Mouse (Mus musculus) kidney, adult 2 months (tissue): ENCODE results near the gene Mst1. TPM values are rescaled to one million over a fixed set of nuclear protein-coding genes. Genes with fewer than 3 reads are reported as not detected.

Experiments
- DNase-seq: peaks from one replicate; pipeline ENCODE4 v3.0.0; 2021
- H3K27ac ChIP-seq: fragments of 200-500 bp; 2 replicates; pipeline ENCODE4 v1.5.1; 2012; ENCODE audit warnings: low read depth, low read length, control low read depth, inconsistent platforms; ENCODE audit not compliant: insufficient read depth
- H3K27me3 ChIP-seq: fragments of 200-500 bp; replicated peaks from 2 replicates; pipeline ENCODE4 v1.6.1; 2012; ENCODE audit warnings: mild to moderate bottlenecking, moderate library complexity, low read length, inconsistent platforms; ENCODE audit not compliant: control insufficient read depth, insufficient read depth
- H3K36me3 ChIP-seq: fragments of 200-500 bp; 2 replicates; pipeline ENCODE4 v1.6.1; 2012; ENCODE audit warnings: mild to moderate bottlenecking, moderate library complexity, low read length, inconsistent platforms; ENCODE audit not compliant: control insufficient read depth, insufficient read depth
- H3K4me1 ChIP-seq: fragments of 200-500 bp; 2 replicates; pipeline ENCODE4 v1.6.1; 2011; ENCODE audit warnings: low read length; ENCODE audit not compliant: control insufficient read depth, insufficient read depth
- H3K4me3 ChIP-seq: fragments of 200-500 bp; 2 replicates; pipeline ENCODE4 v1.5.1; 2011; ENCODE audit warnings: mild to moderate bottlenecking, low read depth, low read length, control low read depth; ENCODE audit not compliant: insufficient read depth
- CTCF ChIP-seq: fragments of 200-500 bp; conservative IDR thresholded peaks from 2 replicates; pipeline ENCODE4 v1.5.1; 2011; ENCODE audit warnings: low read depth, mild to moderate bottlenecking, control low read depth, low read length, moderate library complexity, mixed read lengths; ENCODE audit not compliant: insufficient read depth, insufficient read length
- POLR2A ChIP-seq: fragments of 200-500 bp; IDR thresholded peaks from one replicate; pipeline ENCODE4 v1.6.1; 2011; ENCODE audit warnings: low read depth, low read length, control low read depth
- WGBS: fragments of 180-500 bp; shearing (Covaris S2); methylation state at CpG from one replicate; pipeline ENCODE4 v1.1.7; 2018; 5-methylcytosine and 5-hydroxymethylcytosine counted together
- polyA plus RNA-seq: library from polyadenylated mRNA; depleted of rRNA; stranded (reverse); fragments of >200 nt; gene quantifications from 2 replicates; pipeline ENCODE4 v1.2.3, GENCODE M21; 2012

Mst1 gene
- polyA plus RNA-seq, 1 experiment = 0.39 TPM

- WGBS = 58% methylated on average over 5 of the region's 5 CpGs
- TF ChIP-seq POLR2A = no peak
- TF ChIP-seq CTCF = no peak
- Histone ChIP-seq H3K27ac (no peak overlapping the region), H3K4me3 (no peak overlapping the region), H3K27me3 (no peaks in the 10 kb centered on the region), H3K4me1 (0 out of 2 replicates have a peak, but pooled peaks cover 4% of the 10 kb centered on the region), H3K36me3 (peaks cover 3% of the 10 kb centered on the region)
- DNase-seq = no peak
Observed at GRCm38 (mm10) chr9:108057262-108057562, 23.0 kb upstream of the Mst1 start.

- Histone ChIP-seq H3K4me3 (no peak overlapping the region), H3K36me3 (peaks cover 3% of the 10 kb centered on the region), H3K4me1 (0 out of 2 replicates have a peak, but pooled peaks cover under 1% of the 10 kb centered on the region), H3K27me3 (no peaks in the 10 kb centered on the region), H3K27ac (no peak overlapping the region)
- DNase-seq = no peak
- 96% methylated on average over 9 of the region's 9 CpGs for WGBS
- TF ChIP-seq CTCF (no peak), POLR2A (no peak)
Observed at GRCm38 (mm10) chr9:108058291-108058690, 21.9 kb upstream of the Mst1 start.

- Histone ChIP-seq H3K36me3 (no peaks in the 10 kb centered on the region), H3K27me3 (no peaks in the 10 kb centered on the region), H3K4me3 (no peak overlapping the region), H3K27ac (no peak overlapping the region), H3K4me1 (no peaks in the 10 kb centered on the region)
- 92% methylated on average over 3 of the region's 3 CpGs for WGBS
- no peak for DNase-seq
- no peak for TF ChIP-seq POLR2A
- no peak for TF ChIP-seq CTCF
Observed at GRCm38 (mm10) chr9:108062142-108062541, 18.1 kb upstream of the Mst1 start.

GRCm38 (mm10) chr9:108063361-108063760 is 16.9 kb upstream of the Mst1 start:
- Histone ChIP-seq H3K27ac (no peak overlapping the region), H3K36me3 (no peaks in the 10 kb centered on the region), H3K27me3 (no peaks in the 10 kb centered on the region), H3K4me1 (no peaks in the 10 kb centered on the region), H3K4me3 (no peak overlapping the region)
- no peak for DNase-seq
- no peak for TF ChIP-seq POLR2A
- TF ChIP-seq CTCF = no peak
- WGBS = 82% methylated on average over 12 of the region's 12 CpGs

GRCm38 (mm10) chr9:108065491-108066011 is 14.7 kb upstream of the Mst1 start:
- no peak overlapping the region for H3K4me3 ChIP-seq
- H3K27me3 ChIP-seq = no peaks in the 10 kb centered on the region
- H3K27ac ChIP-seq = no peak overlapping the region
- TF ChIP-seq POLR2A (no peak), CTCF (peak; percentile 73)
- H3K36me3 ChIP-seq = no peaks in the 10 kb centered on the region
- peak; percentile 68 for DNase-seq
- 41% methylated on average over 5 of the region's 5 CpGs for WGBS
- no peaks in the 10 kb centered on the region for H3K4me1 ChIP-seq

- TF ChIP-seq CTCF (no peak), POLR2A (no peak)
- 84% methylated on average over 7 of the region's 7 CpGs for WGBS
- no peak overlapping the region for H3K4me3 ChIP-seq
- H3K27me3 ChIP-seq = no peaks in the 10 kb centered on the region
- H3K36me3 ChIP-seq = no peaks in the 10 kb centered on the region
- no peaks in the 10 kb centered on the region for H3K4me1 ChIP-seq
- no peak overlapping the region for H3K27ac ChIP-seq
- DNase-seq = no peak
Observed at GRCm38 (mm10) chr9:108067199-108067598, 13.0 kb upstream of the Mst1 start.

GRCm38 (mm10) chr9:108067900-108068299 is 12.3 kb upstream of the Mst1 start:
- no peak overlapping the region for H3K27ac ChIP-seq
- DNase-seq = peak; percentile 87
- no peaks in the 10 kb centered on the region for H3K27me3 ChIP-seq
- no peaks in the 10 kb centered on the region for H3K36me3 ChIP-seq
- no peaks in the 10 kb centered on the region for H3K4me1 ChIP-seq
- WGBS = 21% methylated on average over 8 of the region's 8 CpGs
- TF ChIP-seq POLR2A (no peak), CTCF (peak; percentile 96)
- H3K4me3 ChIP-seq = no peak overlapping the region

GRCm38 (mm10) chr9:108069007-108069406 is 11.2 kb upstream of the Mst1 start:
- no peaks in the 10 kb centered on the region for H3K36me3 ChIP-seq
- H3K27me3 ChIP-seq = no peaks in the 10 kb centered on the region
- WGBS = 95% methylated on average over 9 of the region's 9 CpGs
- TF ChIP-seq POLR2A (no peak), CTCF (no peak)
- H3K4me3 ChIP-seq = no peak overlapping the region
- no peak overlapping the region for H3K27ac ChIP-seq
- no peak for DNase-seq
- no peaks in the 10 kb centered on the region for H3K4me1 ChIP-seq
